In genomic region chr6:103213160-103213559, GRCm38 (mm10) we compare ENCODE assay signal across 10 mouse cellular contexts.
DNase-seq lines count a peak whose midpoint lies in the region; ATAC-seq and TF ChIP-seq lines count a peak whose summit lies in the region.
"Had no signal": no experiment of that assay in that cellular context is flagged by ENCODE, and none has a peak within 500 bp of the region (broad histone marks: within the 10 kb centered on the region; RNA-seq: fewer than 3 reads in every experiment).

No protein-coding gene starts in this region.

- no peak overlapping the region for H3K9ac ChIP-seq in forebrain, embryonic 12.5 days
- H3K9ac ChIP-seq in forebrain, postnatal 0 days, result no peak overlapping the region
- no peak overlapping the region for H3K9ac ChIP-seq in heart, postnatal 0 days (replicated peaks; ENCODE audit: low read depth, low read length)
- H3K9ac ChIP-seq: liver, embryonic 15.5 days had no signal

- H3K36me3 ChIP-seq in forebrain, embryonic 12.5 days (replicated peaks), result no peaks in the 10 kb centered on the region
- no peaks in the 10 kb centered on the region for H3K36me3 ChIP-seq in forebrain, postnatal 0 days (ENCODE audit: insufficient read depth)
- H3K36me3 ChIP-seq in heart, postnatal 0 days (replicated peaks; ENCODE audit: control insufficient read depth, insufficient read depth, low read length), result no peaks in the 10 kb centered on the region
- H3K36me3 ChIP-seq: liver, embryonic 15.5 days had no signal

- peak; percentile 23; the same call in 1 of the 2 replicates for ATAC-seq in forebrain, embryonic 12.5 days (ENCODE audit: low FRiP score)
- ATAC-seq in forebrain, postnatal 0 days, result no peak
- peak; percentile 70 for ATAC-seq in heart, postnatal 0 days (ENCODE audit: insufficient read depth, low read depth)

- H3K27ac ChIP-seq in forebrain, embryonic 12.5 days, result no peak overlapping the region
- H3K27ac ChIP-seq in forebrain, postnatal 0 days (ENCODE audit: low read depth, low read length), result no peak overlapping the region
- no peak overlapping the region for H3K27ac ChIP-seq in heart, postnatal 0 days (ENCODE audit: low read depth)
- H3K27ac ChIP-seq: liver, embryonic 15.5 days had no signal

- no peak for TF ChIP-seq CTCF in forebrain, postnatal 0 days (IDR thresholded peaks at IDR 0.05; ENCODE audit: low read depth)
- TF ChIP-seq CTCF in brain, embryonic 14.5 days (IDR thresholded peaks at IDR 0.05; ENCODE audit: borderline replicate concordance, extremely low read depth, insufficient read depth, insufficient read length), result no peak
- TF ChIP-seq CTCF in heart, postnatal 0 days (IDR thresholded peaks at IDR 0.05; ENCODE audit: low read depth), result no peak

- no peaks in the 10 kb centered on the region for H3K27me3 ChIP-seq in forebrain, embryonic 12.5 days
- no peaks in the 10 kb centered on the region for H3K27me3 ChIP-seq in forebrain, postnatal 0 days (ENCODE audit: insufficient read depth, low read length)
- H3K27me3 ChIP-seq in heart, postnatal 0 days (ENCODE audit: control insufficient read depth, insufficient read depth, low read length), result no peaks in the 10 kb centered on the region
- H3K27me3 ChIP-seq: liver, embryonic 15.5 days had no signal

- no peaks in the 10 kb centered on the region for H3K9me3 ChIP-seq in forebrain, embryonic 12.5 days
- no peaks in the 10 kb centered on the region for H3K9me3 ChIP-seq in forebrain, postnatal 0 days (ENCODE audit: low read length)
- no peaks in the 10 kb centered on the region for H3K9me3 ChIP-seq in heart, postnatal 0 days (replicated peaks; ENCODE audit: control insufficient read depth, low read length)
- H3K9me3 ChIP-seq: liver, embryonic 15.5 days had no signal

- DNase-seq in forebrain, postnatal 0 days, result no peak
- peak; percentile 42 for DNase-seq in brain, embryonic 14.5 days (ENCODE audit: low read depth)
- peak; percentile 24 for DNase-seq in heart, postnatal 0 days (ENCODE audit: low spot score)
- peak; percentile 1 for DNase-seq in lung, postnatal 25 days (ENCODE audit: low spot score)
- no peak for DNase-seq in layer of hippocampus, postnatal 36 days
- no peak for DNase-seq in urinary bladder, adult 2 months (ENCODE audit: low spot score)
- DNase-seq in natural killer cell, adult 2 months (ENCODE audit: low spot score in 2 of 2), result no peak
- DNase-seq: thymus, postnatal 14 days had no signal

- TF ChIP-seq POLR2A in brain, embryonic 14.5 days (IDR thresholded peaks at IDR 0.05; ENCODE audit: borderline replicate concordance, extremely low read depth, insufficient read depth, insufficient read length, poor library complexity, severe bottlenecking), result no peak

- WGBS in forebrain, embryonic 12.5 days, result 79% methylated on average over 6 of the region's 6 CpGs
- WGBS in forebrain, postnatal 0 days, result 68% methylated on average over 6 of the region's 6 CpGs
- 33% methylated on average over 6 of the region's 6 CpGs for WGBS in heart, postnatal 0 days

- TF ChIP-seq EP300 in heart, postnatal 0 days (IDR thresholded peaks at IDR 0.05; ENCODE audit: low read depth), result peak; percentile 57; the same call in 1 of the 2 replicates

- no peak overlapping the region for H3K4me3 ChIP-seq in forebrain, embryonic 12.5 days (replicated peaks)
- no peak overlapping the region for H3K4me3 ChIP-seq in forebrain, postnatal 0 days (ENCODE audit: low read depth, low read length)
- no peak overlapping the region for H3K4me3 ChIP-seq in heart, postnatal 0 days (ENCODE audit: low read depth, low read length)
- H3K4me3 ChIP-seq: liver, embryonic 15.5 days had no signal

- no peaks in the 10 kb centered on the region; the same call in 1 of the 2 replicates for H3K4me1 ChIP-seq in forebrain, embryonic 12.5 days
- H3K4me1 ChIP-seq in forebrain, postnatal 0 days (ENCODE audit: insufficient read depth), result no peaks in the 10 kb centered on the region
- no peaks in the 10 kb centered on the region for H3K4me1 ChIP-seq in heart, postnatal 0 days (ENCODE audit: control insufficient read depth, insufficient read depth)
- H3K4me1 ChIP-seq: liver, embryonic 15.5 days had no signal

- no peak overlapping the region for H3K4me2 ChIP-seq in forebrain, embryonic 12.5 days
- no peak overlapping the region for H3K4me2 ChIP-seq in forebrain, postnatal 0 days (ENCODE audit: low read depth)
- H3K4me2 ChIP-seq in heart, postnatal 0 days (ENCODE audit: low read depth, low read length), result no peak overlapping the region
- H3K4me2 ChIP-seq: liver, embryonic 15.5 days had no signal

Comparison
In these comparisons a context has a peak if more than half of its experiments do, and no peak if none do; other contexts are left out.
1. DNase-seq: peak in brain, embryonic 14.5 days (single experiment), heart, postnatal 0 days (single experiment) and lung, postnatal 25 days (single experiment); none in forebrain, postnatal 0 days (single experiment), layer of hippocampus, postnatal 36 days (0 of 2), urinary bladder, adult 2 months (single experiment) and natural killer cell, adult 2 months (0 of 2).